Mouse (Mus musculus): ENCODE data around the gene B4galt3.

The B4galt3 gene

DNA sequence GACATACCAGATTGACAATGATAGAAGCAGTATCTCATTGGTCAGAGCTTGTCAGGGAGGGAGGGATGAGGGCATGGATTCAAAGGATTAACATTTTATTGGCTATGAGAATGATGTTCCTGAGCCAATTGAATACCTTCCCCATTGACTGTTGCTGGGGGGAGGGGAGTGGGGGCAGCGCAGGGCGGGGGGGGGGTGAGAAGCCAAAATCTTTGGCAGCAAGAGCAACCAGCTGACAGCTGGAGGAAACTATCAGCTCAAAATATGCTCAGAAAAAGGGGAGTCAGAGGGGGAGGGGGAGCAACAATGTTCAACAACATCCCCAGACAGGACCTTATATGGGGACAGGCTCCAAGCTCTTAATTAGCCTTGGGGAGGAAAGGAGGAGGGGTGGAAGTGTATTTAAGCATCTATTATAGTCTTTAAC lies 6.9 kb upstream of the B4galt3 start:
- in situ Hi-C loops (cut with MboI, MseI), result no loop called here

DNA sequence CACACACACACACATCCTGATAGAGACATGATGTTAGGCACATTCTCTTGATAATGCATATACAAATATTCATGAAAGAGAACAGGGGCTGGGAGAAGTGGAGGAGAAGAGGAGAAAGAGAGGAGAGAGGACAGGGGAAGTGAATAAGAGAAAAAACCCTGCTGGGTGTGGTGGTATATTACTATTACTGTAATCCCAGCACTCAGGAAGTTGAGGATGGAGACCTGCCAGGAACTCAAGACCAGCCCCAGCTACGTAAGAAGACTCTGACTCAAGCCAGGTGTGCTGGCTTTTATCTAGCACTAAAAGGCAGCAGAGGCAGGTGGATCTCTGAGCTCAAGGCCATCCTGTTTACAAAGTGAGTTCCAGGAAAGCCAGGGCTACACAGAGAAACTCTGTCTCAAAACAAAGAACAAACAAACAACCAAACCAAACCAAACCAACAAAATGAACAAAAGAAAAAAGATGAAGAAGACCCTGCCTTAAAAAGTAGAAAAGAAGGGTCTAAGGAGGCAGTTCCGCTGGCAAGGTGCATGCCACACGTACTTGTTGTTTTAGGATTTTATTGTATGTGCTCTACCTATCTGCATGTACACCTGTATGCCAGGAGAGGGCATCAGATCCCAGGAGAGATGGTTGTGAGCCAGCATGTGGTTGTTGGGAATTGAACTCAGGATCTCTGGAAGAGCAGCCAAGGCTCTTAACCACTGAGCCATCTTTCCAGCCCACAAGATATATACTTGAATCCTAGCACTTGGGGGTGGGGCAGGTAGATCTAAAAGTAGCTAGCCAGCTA lies 6.3 kb upstream of the B4galt3 start:
- in situ Hi-C loops (cut with MboI, MseI), result no loop called here

DNA sequence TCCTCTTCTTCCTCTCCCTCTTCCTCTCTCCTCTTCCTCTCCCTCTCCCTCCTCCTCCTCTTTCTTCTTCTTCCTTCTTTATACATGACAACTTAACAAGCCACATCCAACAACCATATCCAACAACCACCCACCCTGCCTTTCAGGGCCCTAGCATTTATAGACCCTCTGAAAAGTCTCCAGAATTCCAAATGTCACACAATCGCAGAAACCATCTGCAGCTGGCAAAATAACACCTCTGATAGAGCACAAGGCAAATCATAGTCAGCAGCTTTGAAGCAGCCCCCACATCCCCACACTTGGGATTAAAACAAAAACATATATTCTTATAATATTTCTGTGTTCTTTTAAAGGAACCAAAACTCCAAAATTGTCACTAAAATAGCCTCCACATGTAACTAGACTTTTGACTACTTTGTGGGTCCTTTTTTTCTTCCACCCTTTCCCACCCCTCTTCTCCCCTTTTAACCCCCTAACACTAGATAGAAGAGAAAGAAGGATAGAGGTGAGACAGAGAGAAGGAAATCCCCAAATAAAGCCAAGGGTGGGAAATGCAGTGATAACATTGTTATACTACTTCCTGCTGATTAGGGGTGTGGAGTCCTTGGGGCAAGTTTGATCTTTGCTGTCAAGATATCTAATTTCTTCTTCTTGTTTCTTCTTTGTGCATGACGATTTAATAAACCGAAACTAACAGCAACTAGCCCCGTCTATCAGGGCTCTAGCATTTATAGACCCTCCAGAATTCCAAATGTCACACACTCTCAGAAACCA lies 4.0 kb upstream of the B4galt3 start:
- in situ Hi-C loops (cut with MboI, MseI), result no loop called here

DNA sequence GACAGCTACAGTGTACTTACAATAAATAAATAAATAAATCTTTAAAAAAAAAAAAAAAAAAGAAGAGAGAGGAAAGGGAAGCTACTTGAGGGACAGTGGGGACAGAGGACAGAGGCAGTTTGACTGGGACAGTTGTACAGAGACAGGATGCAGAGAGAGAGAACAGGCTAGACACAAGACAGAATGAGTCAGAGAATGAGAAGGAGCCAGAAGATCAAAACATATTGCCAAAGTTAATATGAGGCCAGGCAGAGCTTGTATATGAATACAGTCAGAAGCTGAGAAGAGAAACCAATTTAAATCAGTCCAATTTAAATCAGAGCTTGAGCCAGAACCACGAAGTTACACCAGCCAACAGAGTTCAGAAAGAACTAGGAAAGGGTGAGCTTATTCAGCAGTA lies 1.8 kb upstream of the B4galt3 start:
- in situ Hi-C loops (cut with MboI, MseI), result no loop called here

DNA sequence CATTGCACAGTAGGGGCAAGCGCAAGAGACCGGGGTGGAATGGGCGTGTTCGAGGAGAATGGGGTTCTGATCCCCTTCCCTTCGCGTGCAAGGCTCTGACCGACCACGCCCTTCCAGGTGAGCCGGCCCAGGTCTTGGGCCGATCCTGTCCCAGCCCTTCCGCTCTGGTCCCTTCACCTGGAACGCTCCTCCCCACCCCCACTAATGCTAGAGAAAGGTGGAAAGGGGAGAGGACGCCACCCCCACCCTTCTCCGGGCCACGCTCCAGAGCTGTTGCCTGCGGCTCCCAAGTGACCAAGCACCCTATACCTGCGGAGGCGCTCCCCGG lies 409 bp downstream of the B4galt3 start:
- in situ Hi-C loops (cut with MboI, MseI), result no loop called here

DNA sequence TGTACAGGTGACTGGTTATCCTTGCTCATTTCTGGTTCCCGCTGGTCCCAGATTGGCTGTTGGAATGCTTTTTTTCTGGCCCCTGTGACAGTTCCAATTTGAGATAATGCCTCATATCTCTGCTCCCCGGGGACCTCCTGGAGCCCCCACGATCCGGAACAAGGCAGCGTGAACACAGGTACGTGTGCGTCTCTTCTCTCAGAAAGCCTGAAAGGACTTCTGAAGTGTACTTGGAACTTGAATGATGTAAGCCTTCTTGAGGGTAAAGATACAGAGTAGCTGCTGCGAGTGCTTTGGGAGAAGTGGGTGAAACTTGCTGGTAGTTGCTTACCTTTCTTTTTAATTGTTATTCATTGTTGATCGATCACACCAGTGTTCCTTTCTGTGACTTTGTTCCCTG lies 1.1 kb downstream of the B4galt3 start:
- in situ Hi-C loops (cut with MboI, MseI), result no loop called here

DNA sequence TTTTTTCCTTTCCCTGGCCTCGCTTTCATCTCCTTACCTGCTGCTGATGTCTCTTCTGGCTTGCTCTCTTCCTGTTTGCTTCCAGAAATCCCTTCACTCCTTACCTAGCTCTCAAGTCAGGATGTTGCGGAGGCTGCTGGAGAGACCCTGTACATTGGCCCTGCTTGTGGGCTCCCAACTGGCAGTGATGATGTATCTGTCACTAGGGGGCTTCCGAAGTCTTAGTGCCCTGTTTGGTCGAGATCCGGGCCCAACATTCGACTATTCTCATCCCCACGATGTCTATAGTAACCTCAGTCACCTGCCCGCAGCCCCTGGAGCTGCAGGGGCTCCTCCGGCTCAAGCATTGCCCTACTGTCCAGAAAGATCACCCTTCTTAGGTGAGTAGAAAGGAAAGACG lies 1.5 kb downstream of the B4galt3 start:
- in situ Hi-C loops (cut with MboI, MseI), result no loop called here

DNA sequence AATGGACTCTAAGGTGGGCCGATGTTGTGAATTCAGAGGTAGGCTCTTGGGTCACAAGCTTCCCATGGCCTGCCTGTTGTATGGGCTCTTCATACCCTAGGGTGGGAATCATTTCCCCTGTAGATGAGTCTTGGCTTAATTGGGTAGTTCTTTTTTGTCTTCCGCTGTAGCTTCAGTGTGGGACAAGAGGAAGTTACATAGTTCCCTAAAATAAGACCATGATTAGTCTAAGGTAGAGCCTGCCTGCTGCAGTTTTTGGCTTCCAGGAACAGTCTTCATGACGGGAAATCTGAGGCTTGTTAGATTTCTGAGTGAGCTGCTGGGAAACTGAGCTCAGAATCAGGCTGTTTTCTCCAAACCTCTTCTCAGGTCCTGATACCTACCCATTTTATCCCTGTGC lies 2.0 kb downstream of the B4galt3 start:
- in situ Hi-C loops (cut with MboI, MseI), result no loop called here

DNA sequence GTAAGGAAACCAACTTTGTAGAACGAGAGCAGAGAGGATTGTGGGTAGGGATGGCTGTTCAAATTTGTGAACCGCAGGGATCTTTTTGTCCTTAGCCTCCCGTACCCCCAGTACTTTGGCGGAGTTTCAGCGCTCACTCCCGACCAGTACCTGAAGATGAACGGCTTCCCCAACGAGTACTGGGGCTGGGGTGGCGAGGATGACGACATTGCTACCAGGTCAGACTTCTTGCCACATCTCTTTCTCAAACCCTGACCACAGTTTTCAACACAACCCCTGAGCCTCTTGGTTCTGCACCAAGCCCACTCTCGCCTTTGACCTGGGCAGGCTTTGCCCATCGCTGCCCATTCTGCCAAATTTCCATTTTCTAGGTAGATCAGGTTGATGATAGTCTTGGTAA lies 4.0 kb downstream of the B4galt3 start:
- in situ Hi-C loops (cut with MboI, MseI), result no loop called here

DNA sequence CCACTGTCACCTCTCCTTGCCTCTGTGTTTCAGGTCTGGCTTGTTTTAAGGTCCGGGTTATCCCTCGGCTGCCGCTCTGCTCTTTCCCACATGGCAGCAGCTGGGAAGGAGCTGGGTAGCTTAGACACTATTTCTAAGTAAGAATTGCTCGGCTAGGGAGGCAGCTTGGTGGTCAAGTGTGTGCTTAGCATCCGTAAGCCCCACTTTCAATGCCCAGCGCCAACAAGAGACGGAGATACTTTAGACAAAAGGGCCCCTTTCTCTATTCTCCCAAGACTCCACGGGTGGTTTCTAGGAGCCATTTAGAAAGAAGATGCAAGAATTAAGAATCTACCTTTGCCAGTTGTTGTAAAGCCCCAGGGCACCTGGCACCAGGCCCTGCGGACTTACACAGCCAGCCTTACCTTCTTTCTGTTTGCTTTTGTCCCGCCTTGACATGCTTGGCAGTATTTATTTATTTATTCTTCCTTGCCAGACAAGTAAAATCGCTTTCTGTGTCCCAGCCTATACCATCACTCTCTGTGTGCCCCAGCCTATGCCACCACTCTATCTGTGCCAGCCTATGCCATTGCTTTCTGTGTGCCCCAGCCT lies 5.1 kb downstream of the B4galt3 start:
- in situ Hi-C loops (cut with MboI, MseI), result no loop called here

DNA sequence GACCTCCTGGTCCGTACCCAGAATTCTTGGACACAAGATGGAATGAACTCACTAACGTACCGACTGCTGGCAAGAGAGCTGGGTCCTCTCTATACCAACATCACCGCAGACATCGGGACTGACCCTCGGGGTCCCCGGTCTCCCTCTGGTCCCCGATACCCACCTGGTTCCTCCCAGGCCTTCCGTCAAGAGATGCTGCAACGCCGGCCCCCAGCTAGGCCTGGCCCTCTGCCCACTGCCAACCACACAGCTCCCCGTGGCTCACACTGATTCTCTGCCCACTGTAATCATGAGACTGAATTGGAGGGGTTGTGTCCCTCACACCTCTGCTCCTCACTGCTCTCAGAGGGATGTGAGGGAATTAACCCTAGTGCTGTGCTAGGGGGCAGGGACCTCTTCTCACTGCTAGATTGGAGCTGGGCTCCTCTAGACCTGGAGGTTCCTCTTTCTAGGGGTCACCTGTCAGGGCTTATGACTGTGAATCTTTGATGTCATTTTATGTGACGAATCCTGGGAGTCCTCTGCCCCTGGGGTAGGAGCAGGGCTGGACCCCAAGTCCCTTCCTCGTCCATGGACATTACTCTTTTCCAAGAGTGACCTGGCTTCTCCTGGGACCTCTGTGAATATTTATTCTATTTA lies 6.1 kb downstream of the B4galt3 start:
- in situ Hi-C loops (cut with MboI, MseI), result no loop called here

DNA sequence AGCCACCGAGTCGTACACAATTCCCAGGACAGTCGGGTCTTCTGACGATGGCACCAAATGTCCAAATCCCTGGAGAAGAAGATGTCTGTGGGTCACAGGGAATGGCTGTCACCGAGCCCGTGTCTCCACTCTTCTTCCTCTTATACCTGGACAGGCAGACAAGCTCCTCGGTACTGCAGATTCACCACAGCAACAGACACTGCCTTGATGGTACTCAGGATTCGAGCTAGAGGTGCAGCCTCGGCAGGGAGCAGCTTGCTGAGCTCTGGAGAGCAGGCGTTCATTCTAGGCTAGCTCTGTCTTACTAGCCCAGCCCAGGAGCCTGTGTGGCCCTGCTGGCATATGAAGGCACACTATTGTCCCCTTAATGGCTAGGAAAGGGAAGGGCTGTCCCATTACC lies 7.6 kb downstream of the B4galt3 start:
- in situ Hi-C loops (cut with MboI, MseI), result no loop called here

DNA sequence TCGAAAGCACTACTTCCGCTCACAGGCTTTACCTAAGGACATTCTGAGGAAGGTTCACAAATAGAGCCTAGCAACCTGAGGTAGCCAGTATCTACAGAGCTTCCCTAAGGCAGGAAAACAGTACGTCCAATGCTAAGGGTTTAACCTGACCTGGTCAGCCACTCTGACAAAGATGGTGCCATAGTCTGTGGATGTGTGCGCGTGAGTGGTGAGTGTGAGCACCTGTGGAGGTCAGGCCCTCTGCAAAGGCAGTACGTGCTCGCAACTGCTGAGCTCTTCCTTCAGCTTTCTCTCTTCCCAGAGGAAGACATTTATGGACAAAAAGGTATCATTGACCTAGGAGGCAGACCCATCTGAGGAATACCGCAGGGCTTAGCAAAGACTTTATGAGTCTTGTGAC lies 8.3 kb downstream of the B4galt3 start:
- in situ Hi-C loops (cut with MboI, MseI), result no loop called here

DNA sequence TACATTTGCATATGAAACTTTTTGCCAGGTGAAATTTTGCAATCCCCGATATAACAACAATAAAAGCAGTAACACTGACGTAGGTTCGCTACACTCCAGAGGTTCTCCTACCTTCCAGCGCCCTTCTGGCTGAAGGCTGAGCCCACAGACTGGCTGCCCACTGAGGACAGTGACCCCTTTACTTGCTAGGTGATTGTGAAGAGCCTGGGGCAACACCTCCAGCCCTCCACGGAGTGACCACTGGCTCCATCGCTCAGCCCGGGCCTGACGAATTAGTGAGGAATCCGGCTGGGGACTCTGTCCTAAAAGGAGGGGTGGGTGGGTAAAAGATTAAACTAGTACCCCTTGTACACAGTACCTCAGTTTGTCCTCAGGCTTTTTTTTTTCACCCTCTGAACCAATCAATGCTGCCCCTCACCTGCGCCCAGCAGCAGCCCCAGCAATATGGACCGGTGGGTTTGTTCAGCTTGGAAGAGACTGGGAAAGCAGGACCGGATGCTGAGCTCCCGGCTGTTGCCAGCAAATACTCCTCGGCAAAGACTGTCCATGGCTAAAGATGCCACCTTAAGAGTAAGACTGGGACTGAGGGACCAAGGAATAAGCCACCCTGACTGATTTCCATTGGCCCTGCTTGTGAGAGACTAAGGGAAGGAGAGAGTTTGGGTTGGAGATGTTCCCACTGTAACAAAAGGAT lies 9.0 kb downstream of the B4galt3 start:
- in situ Hi-C loops (cut with MboI, MseI), result no loop called here

DNA sequence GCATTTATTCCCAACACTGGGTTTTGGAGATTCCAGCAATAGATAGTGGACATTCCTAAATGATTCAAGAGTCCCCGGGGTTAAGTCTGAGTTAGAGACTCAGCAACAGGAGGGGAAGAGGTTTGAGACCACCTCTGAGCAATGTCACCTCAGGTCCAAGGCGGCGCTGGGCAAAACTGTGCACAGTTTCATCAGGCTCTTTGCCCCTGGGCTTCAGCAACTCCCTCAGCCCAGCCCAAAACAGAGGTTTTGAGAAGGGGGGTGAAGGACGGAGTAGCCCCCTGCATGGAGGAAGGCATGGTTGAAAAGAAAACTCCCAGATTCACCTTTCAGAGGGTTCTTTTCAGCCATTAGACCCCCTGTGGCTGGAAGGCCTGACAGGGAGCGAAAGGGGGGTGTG lies 9.6 kb downstream of the B4galt3 start:
- in situ Hi-C loops (cut with MboI, MseI), result loop anchor here (10.0 kb wide), 1 partner anchor 865 kb away; the partner anchor contains the start of gene Dcaf8

DNA sequence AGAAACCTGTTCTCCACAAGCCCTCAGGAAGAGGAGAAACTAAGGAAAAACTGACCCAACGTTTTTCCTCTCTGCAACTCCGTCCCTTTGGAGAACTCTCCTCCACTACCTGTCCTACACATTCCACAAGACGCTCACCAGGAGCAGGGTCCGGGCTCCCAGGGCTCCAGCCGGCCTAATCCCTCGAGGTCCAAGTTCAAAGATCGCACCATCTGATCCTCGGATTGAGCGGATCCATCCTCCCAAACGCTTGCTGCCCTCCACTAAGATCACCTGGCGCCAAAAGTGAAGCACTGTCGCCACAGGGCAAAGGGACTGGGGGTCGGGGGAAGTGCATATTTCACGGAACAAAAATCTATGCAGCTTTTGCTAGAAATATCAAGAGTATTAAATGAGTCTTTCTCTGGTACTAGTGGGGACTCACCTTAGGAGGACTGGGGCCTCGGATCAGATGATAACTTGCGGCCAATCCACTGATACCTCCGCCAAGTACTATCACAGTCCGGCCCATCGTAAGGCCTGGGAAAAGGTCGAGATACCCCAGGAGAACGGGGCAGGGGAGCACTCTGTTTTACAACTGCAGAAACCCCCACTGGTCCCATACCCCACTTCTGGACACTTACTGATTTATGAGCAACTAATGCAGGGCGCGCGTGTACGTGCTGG lies 10.3 kb downstream of the B4galt3 start:
- in situ Hi-C loops (cut with MboI, MseI), result loop anchor here (10.0 kb wide), 1 partner anchor 864 kb away; the partner anchor contains the start of gene Dcaf8

DNA sequence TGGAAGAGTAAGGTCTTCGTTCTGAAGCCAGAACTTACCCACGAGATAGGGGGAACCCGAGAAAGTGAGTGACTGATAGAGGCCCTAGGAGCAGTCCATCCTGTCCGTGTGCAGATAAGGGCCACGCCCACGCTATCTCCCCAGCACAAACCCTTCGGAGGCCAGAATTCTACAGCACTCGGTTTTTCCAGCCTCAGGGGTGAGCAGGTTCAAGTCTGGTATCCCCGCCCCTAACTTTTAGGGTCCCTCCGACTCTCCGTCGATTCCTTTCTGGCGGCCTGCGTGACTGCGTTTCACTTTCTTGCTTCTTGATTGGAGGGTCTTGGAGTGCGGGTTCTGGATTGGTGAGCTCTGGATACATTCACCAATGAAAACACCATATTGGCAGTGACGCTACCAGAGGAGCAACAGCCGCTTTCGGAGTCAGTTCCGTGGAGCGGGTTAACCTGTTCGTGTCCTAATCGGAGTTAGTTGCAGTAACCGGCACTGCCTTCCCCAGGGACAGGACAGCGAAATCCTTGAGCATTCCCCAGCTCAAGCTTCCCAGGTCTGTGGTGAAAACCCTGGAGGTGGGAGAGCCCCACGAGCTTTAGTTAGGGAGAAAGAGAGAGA lies 10.9 kb downstream of the B4galt3 start, which contains the start of gene Ppox:
Gene Ppox (minus strand): TSS at position 271 of the 612 bp plus-strand sequence.
- in situ Hi-C loops (cut with MboI, MseI), result loop anchor here (10.0 kb wide), 1 partner anchor 864 kb away; the partner anchor contains the start of gene Dcaf8

DNA sequence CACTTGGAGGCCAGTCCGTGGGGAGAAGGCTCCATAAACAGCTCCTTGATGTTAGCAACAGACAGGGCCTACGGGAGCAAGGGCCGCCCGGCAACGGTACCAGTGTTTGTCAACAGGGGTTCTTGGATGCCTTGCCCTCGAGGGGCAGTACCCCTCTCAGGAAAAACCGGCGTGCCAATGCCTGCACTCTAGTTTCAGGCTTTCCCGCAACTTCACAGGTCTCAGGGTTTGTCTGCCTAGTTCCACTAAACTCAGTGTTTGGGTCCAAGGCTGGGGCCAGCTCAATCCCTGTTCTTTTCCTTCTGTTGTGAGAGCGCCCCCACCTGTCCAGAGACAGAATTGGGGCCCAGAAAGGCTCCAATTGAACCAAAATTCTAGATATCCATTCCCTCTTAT lies 11.4 kb downstream of the B4galt3 start:
- in situ Hi-C loops (cut with MboI, MseI), result loop anchor here (10.0 kb wide), 1 partner anchor 863 kb away; the partner anchor contains the start of gene Dcaf8

DNA sequence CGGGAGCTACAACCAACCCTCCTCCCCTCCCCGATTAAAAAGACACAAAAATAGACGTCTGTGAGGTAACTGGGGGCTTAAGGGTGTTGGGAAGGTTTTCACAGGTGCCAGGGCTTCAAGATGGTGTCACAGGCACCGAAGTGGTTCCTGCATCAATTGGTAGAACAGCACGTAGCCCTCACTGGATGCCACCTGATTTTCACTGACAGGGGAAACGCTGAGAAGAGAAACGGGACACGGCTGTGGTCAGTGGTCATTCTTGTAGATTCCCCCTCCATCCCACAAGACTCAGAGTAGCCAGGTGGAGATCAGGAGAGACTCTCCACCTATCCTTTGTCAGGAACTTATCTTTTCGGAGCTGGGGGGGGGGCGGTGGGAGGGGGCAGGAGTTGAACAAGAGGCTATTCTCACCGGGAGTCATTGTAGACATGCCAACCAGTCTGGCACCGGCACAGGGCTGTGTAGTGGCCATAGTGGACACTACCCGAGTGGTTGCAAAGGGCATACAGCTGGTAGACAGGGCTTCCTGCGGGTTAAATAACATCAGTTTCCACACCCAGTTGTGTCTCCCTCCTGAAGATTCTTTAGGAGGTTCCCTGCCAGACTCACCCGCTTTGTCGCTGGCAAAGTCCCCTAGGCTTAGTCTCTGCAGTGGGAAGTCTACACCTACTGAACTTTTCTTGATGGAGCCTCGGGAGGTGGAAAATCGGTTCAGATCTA lies 12.1 kb downstream of the B4galt3 start:
- in situ Hi-C loops (cut with MboI, MseI), result loop anchor here (10.0 kb wide), 1 partner anchor 863 kb away; the partner anchor contains the start of gene Dcaf8
